Mouse (Mus musculus) right cerebral cortex, adult 2 months (tissue): ENCODE measurements around the gene Abcc10.
A peak's percentile ranks its signal among the peaks of the same experiment; 100 is the strongest.

ENCODE experiments used
- DNase-seq, 2 experiments: peaks; one replicate each; pipeline ENCODE4 v3.0.0; 2021 to 2022; ENCODE audit warnings: low spot score in 2 of 2

The Abcc10 gene

DNA sequence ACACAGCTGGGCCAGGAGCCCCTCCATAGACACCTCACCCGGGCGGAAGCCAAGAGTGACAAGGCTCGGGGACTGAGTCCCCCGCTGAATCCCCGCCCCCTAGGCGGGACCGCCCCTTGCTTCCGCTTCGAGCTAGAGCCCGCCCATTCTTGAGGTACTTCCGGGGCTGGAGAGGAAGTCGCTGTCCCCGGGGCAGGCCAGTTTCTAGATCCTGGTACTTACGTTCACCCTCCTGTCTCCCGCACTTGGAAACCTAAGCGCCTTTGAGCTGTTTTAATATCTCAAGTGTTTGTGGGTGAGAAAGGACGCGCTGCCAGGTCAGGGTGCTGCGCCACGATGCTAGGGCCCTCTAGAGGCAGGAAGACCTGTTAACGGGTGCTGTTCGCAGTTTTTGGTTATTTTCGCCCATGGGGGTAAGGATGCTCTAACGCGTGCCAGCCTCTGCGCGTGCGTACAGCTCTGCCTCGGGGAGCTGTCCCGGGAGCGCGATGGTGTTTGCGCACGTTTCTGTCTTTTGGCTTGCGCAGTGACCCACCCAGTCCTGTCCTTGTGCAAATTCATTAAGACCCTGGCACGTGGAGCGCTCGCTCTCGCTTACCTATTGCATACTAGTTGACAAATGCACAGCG is at the start of gene Abcc10:
Gene Abcc10, minus strand, starts transcription at position 447 of the 629 bp plus-strand sequence.
- peak; percentile 93 to 94 for DNase-seq

- DNase-seq = no peak
Measured at GRCm38 (mm10) chr17:46371783-46372182, 43.6 kb upstream of the Abcc10 start.

- no peak for DNase-seq
Measured at GRCm38 (mm10) chr17:46351026-46351700, 23.0 kb upstream of the Abcc10 start.

GRCm38 (mm10) chr17:46341208-46341607 is 13.1 kb upstream of the Abcc10 start:
- no peak for DNase-seq

- DNase-seq = no peak
Measured at GRCm38 (mm10) chr17:46336475-46336874, 8.3 kb upstream of the Abcc10 start.

DNA sequence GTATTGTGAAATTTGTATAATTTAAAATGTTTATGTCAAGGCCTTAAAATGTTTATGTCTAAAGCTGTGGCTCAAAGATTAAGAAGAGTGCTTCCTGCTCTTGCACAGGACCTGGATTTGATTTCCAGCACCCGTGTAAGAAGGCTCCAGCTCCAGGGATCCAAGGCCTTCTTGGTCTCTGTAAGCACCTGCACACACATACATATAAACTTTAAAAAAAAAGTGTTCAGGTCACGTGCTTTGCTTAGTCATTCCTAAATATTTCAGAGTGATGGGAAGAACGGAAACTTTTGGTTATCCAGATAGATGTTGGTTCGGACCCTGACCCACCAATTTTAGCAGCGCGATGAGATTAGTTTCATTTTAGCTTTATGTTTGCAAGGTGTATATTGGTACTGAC is 571 bp upstream of the Abcc10 start:
- peak in 1 of 2 experiments; percentile 4 for DNase-seq

GRCm38 (mm10) chr17:46327413-46327905 is 693 bp downstream of the Abcc10 start:
- no peak for DNase-seq

DNA sequence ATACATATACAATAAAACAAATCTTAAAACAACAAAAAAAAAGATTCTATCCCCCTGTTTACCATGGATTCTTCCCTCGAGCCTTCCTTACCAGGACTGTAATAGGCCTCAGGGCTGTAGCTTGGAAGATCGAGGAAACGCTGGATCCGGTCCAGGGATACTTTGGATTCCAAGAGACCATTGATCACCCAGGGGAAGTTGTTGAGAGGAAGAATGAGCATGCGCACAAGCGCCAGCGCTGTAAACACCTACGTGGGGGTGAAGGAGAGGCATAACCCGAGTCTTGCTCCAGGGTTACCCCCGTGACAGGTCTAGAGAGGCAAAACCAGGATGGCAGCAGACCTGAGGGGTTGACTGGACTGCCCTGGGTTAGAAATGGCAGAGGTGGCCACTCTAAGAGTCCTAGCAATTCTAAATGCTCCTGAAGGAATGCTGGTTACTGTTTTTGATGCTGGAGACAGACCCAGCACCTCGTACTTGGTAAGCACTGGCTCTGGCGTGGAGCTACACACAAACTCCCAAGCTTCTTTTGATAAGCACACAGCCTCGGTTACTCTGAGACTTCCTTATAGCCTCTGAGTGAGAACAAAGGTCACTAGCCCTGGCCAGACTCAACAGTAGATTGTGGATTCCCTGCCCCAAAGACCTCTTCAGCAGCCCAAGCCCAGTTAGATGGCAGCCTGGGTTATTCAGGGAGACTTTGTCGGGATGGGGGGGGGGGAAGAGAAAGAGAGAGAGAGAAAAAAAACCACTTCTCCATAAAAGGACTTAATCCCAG is 5.9 kb downstream of the Abcc10 start:
- no peak for DNase-seq

- no peak for DNase-seq
Measured at GRCm38 (mm10) chr17:46320492-46320891, 7.7 kb downstream of the Abcc10 start.

- no peak for DNase-seq
Measured at GRCm38 (mm10) chr17:46315813-46316212, 12.3 kb downstream of the Abcc10 start.

DNA sequence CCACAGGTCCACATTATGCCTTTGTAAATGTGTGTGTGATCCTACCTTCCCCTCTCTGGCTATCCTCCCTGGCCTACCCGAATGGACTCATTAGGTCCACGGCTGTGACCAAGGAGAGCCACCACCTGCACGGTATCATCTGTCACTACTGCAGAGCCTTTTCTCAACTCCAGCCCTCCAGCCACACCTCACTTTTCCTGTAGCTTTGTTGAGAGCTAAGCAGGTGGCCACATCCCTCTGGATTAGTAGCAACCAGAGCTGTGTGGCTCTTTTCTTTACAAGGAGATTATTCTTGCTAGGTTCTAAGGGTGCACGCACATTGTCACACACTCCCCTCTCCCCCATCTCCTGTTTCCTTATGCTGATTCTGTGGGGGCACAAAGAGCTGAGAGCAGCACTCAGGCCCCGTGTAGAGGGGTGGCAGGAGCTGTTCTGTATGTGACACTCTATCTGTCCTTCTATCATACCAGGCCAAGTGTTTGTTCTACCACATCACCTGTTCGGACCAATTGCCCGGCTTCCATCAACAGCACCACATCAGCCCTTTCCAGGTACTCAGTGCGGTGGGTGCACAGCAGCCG is 14.9 kb downstream of the Abcc10 start:
- no peak for DNase-seq

DNA sequence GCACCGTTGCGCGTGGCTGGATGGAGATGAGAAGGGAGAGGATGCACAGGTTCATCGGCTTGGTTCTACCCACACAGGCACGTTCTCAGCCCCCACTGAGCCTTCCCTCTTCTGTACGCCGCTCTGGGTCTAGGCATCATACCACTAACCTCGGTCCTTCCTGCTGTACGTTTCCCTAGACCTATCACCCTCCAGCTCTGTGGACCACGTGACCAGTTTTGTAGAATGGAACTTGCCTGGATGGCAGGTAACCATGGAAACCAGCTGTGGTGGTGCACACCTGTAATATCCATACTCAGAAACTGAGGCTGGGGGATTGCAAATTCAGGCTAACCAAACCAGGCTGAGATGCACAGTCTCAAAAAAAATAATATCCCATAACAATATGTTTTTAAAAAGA is 17.6 kb downstream of the Abcc10 start:
- no peak for DNase-seq

GRCm38 (mm10) chr17:46309835-46310234 is 18.3 kb downstream of the Abcc10 start:
- no peak for DNase-seq

GRCm38 (mm10) chr17:46306956-46307355 is 21.2 kb downstream of the Abcc10 start:
- DNase-seq = no peak

DNA sequence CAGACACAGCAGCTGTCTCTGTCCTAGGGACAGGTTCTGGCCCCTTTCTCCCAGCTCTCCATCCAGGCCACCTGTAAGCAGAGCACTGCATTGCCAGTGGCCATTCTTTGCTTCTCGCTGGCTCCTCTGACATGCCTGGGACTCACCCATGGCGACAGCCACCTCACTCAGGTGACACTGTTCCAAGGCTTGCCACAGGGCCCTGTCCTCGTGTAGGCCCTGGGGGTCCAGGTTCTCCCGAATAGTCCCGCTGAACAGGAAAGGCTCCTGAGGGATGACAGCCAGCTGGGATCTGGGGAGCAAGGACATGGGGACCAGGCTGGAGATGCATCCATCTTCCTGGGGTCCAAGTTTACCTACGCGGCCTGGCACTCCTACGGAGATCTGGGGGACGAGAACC is 24.0 kb downstream of the Abcc10 start:
- no peak for DNase-seq

DNA sequence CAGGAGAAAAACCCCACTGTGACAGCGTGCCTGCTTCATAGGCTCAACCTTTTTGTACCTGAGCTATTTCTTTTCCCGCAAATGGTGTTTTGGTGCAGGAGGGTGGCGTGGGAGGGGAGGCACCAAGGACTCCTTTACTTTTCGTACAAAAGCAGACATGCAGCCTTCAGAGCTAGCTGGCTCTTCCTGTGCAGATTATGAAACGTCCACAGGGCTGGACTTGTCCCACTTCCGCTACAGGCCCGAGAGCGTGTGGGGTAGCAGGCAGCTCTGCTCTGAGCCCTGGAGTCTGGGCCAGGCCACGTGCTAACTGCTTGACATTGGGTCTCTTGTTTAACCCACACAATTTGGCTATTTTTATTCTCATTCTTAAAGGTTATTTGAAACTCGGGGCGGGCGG is 26.3 kb downstream of the Abcc10 start:
- peak in 1 of 2 experiments; percentile 36 for DNase-seq

DNA sequence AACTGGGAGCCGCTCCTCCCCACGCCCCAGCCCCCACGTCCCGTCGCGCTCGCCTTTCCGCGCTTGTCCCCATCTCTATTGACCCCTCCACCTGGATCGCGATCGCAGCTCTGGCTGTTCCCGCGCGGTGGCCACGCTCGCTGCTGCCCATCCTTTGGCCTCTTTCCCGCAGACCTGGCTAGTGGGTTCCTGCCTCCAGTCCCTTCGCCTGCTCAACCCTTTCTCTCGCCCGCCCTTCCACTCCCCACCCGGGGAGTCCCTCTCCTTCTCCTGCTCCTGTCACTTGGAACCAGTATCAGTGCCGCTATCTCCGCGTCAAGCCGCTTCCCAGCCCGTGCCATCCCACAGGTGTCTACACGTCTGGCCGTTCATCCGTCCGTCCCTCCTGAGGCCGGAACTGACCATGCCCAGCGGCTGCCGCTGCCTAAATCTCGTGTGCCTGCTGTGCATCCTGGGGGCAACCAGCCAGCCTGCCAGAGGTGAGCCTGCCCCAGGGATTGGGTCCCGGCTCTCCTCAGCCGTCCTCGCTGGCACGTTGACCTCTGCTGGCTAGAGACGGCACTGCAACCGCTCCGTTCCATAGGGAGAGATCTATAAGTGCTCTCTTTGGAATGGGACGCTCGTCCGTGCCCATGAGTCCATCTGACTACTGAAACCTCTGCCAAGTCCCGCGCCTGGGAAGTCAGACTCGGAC is 29.8 kb downstream of the Abcc10 start:
- DNase-seq = peak; percentile 90

DNA sequence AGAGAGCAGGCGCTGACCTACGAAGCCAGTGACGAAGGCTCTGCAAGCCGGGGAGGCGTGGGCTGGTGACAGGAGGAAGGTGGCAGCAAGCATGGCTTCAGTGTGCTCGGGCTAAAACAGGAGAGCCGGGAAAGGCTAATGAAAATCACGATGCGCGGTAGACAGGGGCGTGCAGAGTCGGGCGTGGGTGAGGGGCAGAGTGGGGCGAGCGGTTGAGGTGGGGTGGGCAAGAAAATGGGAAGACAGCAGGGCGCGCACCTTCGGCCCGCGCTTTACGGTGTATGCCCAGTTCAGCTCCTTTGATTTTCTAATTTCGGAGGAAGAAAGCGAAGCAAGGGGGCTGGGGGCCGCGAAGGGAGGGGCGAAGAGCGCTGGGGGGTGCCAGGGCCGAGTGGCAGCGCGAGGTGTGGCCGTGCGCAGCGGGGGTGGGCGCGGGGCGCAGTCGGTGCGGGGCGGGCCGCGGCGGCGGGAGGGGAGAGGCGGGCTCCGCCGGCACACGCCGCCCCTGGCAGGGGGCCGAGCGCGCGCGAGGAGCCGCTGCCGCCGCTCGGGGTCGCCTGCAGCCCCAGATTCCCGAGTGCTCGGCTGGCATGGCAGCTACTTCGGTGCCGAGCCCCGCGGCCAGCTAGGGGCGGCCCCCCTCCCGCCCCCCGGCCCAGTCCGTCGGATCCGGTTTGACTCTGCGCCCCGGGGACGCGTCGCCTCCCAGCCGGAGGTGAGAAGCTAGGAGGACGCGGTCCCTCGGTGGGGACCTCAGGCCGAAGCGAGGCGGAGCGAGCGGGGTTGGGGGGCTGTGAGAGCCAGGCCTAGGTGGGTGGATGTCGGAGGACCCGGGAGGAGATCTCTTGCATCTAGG is 30.6 kb downstream of the Abcc10 start, which contains the start of gene Dlk2:
Gene Dlk2, plus strand, starts transcription at position 58 of the 856 bp plus-strand sequence.
- DNase-seq = peak; percentile 71 to 75

- DNase-seq = no peak
Measured at GRCm38 (mm10) chr17:46297028-46297363, 31.2 kb downstream of the Abcc10 start.

GRCm38 (mm10) chr17:46296601-46297000 is 31.6 kb downstream of the Abcc10 start:
- DNase-seq = no peak

- DNase-seq = no peak
Measured at GRCm38 (mm10) chr17:46287678-46288095, 40.5 kb downstream of the Abcc10 start.
